Mouse (Mus musculus) midbrain, embryonic 15.5 days (tissue): ENCODE data around the gene Birc5. TPM values are rescaled to one million over a fixed set of nuclear protein-coding genes. Genes with fewer than 3 reads are reported as not detected.

ENCODE experiments used
- ATAC-seq: fragments of 200-750 bp; cut with Nextera tagmentation; replicated peaks from 2 replicates; pipeline ENCODE4 v1.8.0; 2017; ENCODE audit warnings: moderate TSS enrichment
- H3K27ac ChIP-seq: fragments of 300-500 bp; sonication (generic); 2 replicates; pipeline ENCODE4 v1.5.1; 2015; ENCODE audit warnings: mild to moderate bottlenecking, inconsistent platforms
- H3K27me3 ChIP-seq: fragments of 300-500 bp; sonication (generic); replicated peaks from 2 replicates; pipeline ENCODE4 v1.6.1; 2015; ENCODE audit warnings: inconsistent platforms
- H3K36me3 ChIP-seq: fragments of 300-500 bp; sonication (generic); replicated peaks from 2 replicates; pipeline ENCODE4 v1.6.1; 2015; ENCODE audit warnings: inconsistent platforms
- H3K4me1 ChIP-seq: fragments of 300-500 bp; sonication (generic); 2 replicates; pipeline ENCODE4 v1.6.1; 2015; ENCODE audit warnings: inconsistent platforms
- H3K4me2 ChIP-seq: fragments of 300-500 bp; sonication (generic); 2 replicates; pipeline ENCODE4 v1.6.1; 2015; ENCODE audit warnings: inconsistent platforms, mild to moderate bottlenecking, moderate library complexity
- H3K4me3 ChIP-seq: fragments of 300-500 bp; sonication (generic); 2 replicates; pipeline ENCODE4 v1.5.1; 2015; ENCODE audit warnings: mild to moderate bottlenecking, inconsistent platforms
- H3K9ac ChIP-seq: fragments of 300-500 bp; sonication (generic); 2 replicates; pipeline ENCODE4 v1.6.1; 2015; ENCODE audit warnings: mild to moderate bottlenecking, inconsistent platforms
- H3K9me3 ChIP-seq: fragments of 300-500 bp; sonication (generic); 2 replicates; pipeline ENCODE4 v1.6.1; 2016; ENCODE audit warnings: inconsistent platforms
- WGBS: fragments of 180-500 bp; shearing (Covaris S2); methylation state at CpG from one replicate; pipeline ENCODE4 v1.1.7; 2015; ENCODE audit warnings: mixed read lengths; 5-methylcytosine and 5-hydroxymethylcytosine counted together
- polyA plus RNA-seq: library from polyadenylated mRNA; unstranded; fragments of >200 nt; fragmentation: Nextera tagmentation; extraction: Ambion mirVana; gene quantifications from 2 replicates; pipeline ENCODE4 v1.2.1, GENCODE M21; 2015

Birc5 gene
- polyA plus RNA-seq, 1 experiment from 2014 or later, result 29.4 TPM

- no peak overlapping the region for H3K27ac ChIP-seq
- H3K36me3 ChIP-seq, result no peaks in the 10 kb centered on the region
- H3K9me3 ChIP-seq, result no peaks in the 10 kb centered on the region
- ATAC-seq, result no peak
- H3K27me3 ChIP-seq, result no peaks in the 10 kb centered on the region
- peak overlapping the region; percentile 7; the same call in 1 of the 2 replicates for H3K9ac ChIP-seq
- no peak overlapping the region for H3K4me2 ChIP-seq
- H3K4me3 ChIP-seq, result no peak overlapping the region
- 54% methylated on average over 8 of the region's 8 CpGs for WGBS
- peaks cover 7% of the 10 kb centered on the region for H3K4me1 ChIP-seq
Observed at GRCm38 (mm10) chr11:117819095-117819494, 30.0 kb upstream of the Birc5 start.

GRCm38 (mm10) chr11:117820173-117820572, 28.9 kb upstream of the Birc5 start:
- H3K9ac ChIP-seq, result no peak overlapping the region

GRCm38 (mm10) chr11:117821868-117822267, 27.2 kb upstream of the Birc5 start:
- Histone ChIP-seq H3K27ac (no peak overlapping the region), H3K9me3 (no peaks in the 10 kb centered on the region), H3K4me1 (peaks cover 32% of the 10 kb centered on the region), H3K4me2 (no peak overlapping the region), H3K9ac (no peak overlapping the region), H3K27me3 (no peaks in the 10 kb centered on the region), H3K36me3 (no peaks in the 10 kb centered on the region), H3K4me3 (no peak overlapping the region)
- ATAC-seq, result no peak
- 95% methylated on average over 9 of the region's 9 CpGs for WGBS

More at GRCm38 (mm10) chr11:117820173-117820572, 28.9 kb upstream of the Birc5 start:
- Histone ChIP-seq H3K9me3 (no peaks in the 10 kb centered on the region), H3K4me3 (no peak overlapping the region), H3K27ac (no peak overlapping the region), H3K4me1 (peaks cover 17% of the 10 kb centered on the region), H3K27me3 (no peaks in the 10 kb centered on the region), H3K36me3 (no peaks in the 10 kb centered on the region), H3K4me2 (no peak overlapping the region)
- WGBS, result 93% methylated on average over 7 of the region's 7 CpGs
- no peak for ATAC-seq

GRCm38 (mm10) chr11:117822728-117823241, 26.3 kb upstream of the Birc5 start:
- 89% methylated on average over 7 of the region's 7 CpGs for WGBS
- Histone ChIP-seq H3K4me3 (no peak overlapping the region), H3K9ac (no peak overlapping the region), H3K36me3 (no peaks in the 10 kb centered on the region), H3K4me1 (peaks cover 32% of the 10 kb centered on the region), H3K27ac (no peak overlapping the region), H3K9me3 (no peaks in the 10 kb centered on the region), H3K27me3 (no peaks in the 10 kb centered on the region), H3K4me2 (no peak overlapping the region)
- ATAC-seq, result no peak

- H3K27me3 ChIP-seq, result no peaks in the 10 kb centered on the region
- H3K27ac ChIP-seq, result no peak overlapping the region
- WGBS, result 91% methylated on average over 6 of the region's 6 CpGs
- no peaks in the 10 kb centered on the region for H3K36me3 ChIP-seq
- ATAC-seq, result no peak
- H3K4me2 ChIP-seq, result no peak overlapping the region
- H3K4me3 ChIP-seq, result no peak overlapping the region
- H3K9me3 ChIP-seq, result no peaks in the 10 kb centered on the region
- no peak overlapping the region for H3K9ac ChIP-seq
- H3K4me1 ChIP-seq, result peaks cover 37% of the 10 kb centered on the region
Observed at GRCm38 (mm10) chr11:117823411-117823810, 25.6 kb upstream of the Birc5 start.

GRCm38 (mm10) chr11:117824060-117824969, 24.7 kb upstream of the Birc5 start:
- Histone ChIP-seq H3K27ac (no peak overlapping the region), H3K4me2 (peak overlapping the region; percentile 91), H3K9ac (no peak overlapping the region), H3K4me1 (peaks cover 35% of the 10 kb centered on the region), H3K27me3 (no peaks in the 10 kb centered on the region), H3K4me3 (peak overlapping the region; percentile 36; the same call in 1 of the 2 replicates), H3K36me3 (no peaks in the 10 kb centered on the region), H3K9me3 (no peaks in the 10 kb centered on the region)
- peak; percentile 84 for ATAC-seq
- WGBS, result 18% methylated on average over 23 of the region's 23 CpGs

- WGBS, result under 1% methylated on average over 34 of the region's 34 CpGs
- Histone ChIP-seq H3K4me2 (peak within 1 kb of the TSS; percentile 91), H3K4me1 (peaks cover 33% of the 10 kb centered on the region), H3K9ac (peak within 1 kb of the TSS; percentile 28), H3K9me3 (no peaks in the 10 kb centered on the region), H3K4me3 (peak within 1 kb of the TSS; percentile 36), H3K27me3 (no peaks in the 10 kb centered on the region), H3K36me3 (no peaks in the 10 kb centered on the region), H3K27ac (peak within 1 kb of the TSS; percentile 48)
- peak; percentile 51; the same call in 1 of the 2 replicates for ATAC-seq
Observed at GRCm38 (mm10) chr11:117825333-117826101, 23.5 kb upstream of the Birc5 start, which contains the start of the genes Afmid and Tk1. Gene Afmid, plus strand, starts transcription at chr11:117825924. Gene Tk1, minus strand, starts transcription at chr11:117826092.

GRCm38 (mm10) chr11:117826164-117826563, 22.9 kb upstream of the Birc5 start:
- peaks cover 33% of the 10 kb centered on the region for H3K4me1 ChIP-seq
- ATAC-seq, result no peak
- peak overlapping the region; percentile 48 for H3K27ac ChIP-seq
- no peaks in the 10 kb centered on the region for H3K9me3 ChIP-seq
- peak overlapping the region; percentile 28; the same call in 1 of the 2 replicates for H3K9ac ChIP-seq
- H3K27me3 ChIP-seq, result no peaks in the 10 kb centered on the region
- H3K4me3 ChIP-seq, result peak overlapping the region; percentile 36
- H3K4me2 ChIP-seq, result peak overlapping the region; percentile 91
- 5% methylated on average over 5 of the region's 5 CpGs for WGBS
- H3K36me3 ChIP-seq, result no peaks in the 10 kb centered on the region

GRCm38 (mm10) chr11:117826916-117827315, 22.1 kb upstream of the Birc5 start:
- ATAC-seq, result no peak
- H3K4me1 ChIP-seq, result peaks cover 33% of the 10 kb centered on the region

GRCm38 (mm10) chr11:117827386-117827785, 21.7 kb upstream of the Birc5 start:
- peaks cover 38% of the 10 kb centered on the region for H3K4me1 ChIP-seq
- no peaks in the 10 kb centered on the region for H3K27me3 ChIP-seq
- H3K9me3 ChIP-seq, result no peaks in the 10 kb centered on the region
- no peak overlapping the region for H3K9ac ChIP-seq
- no peak for ATAC-seq
- H3K36me3 ChIP-seq, result no peaks in the 10 kb centered on the region
- WGBS, result 76% methylated on average over 3 of the region's 3 CpGs
- no peak overlapping the region for H3K4me3 ChIP-seq
- H3K27ac ChIP-seq, result no peak overlapping the region
- H3K4me2 ChIP-seq, result no peak overlapping the region

More at GRCm38 (mm10) chr11:117826916-117827315, 22.1 kb upstream of the Birc5 start:
- Histone ChIP-seq H3K4me2 (no peak overlapping the region), H3K9ac (no peak overlapping the region), H3K27me3 (no peaks in the 10 kb centered on the region), H3K36me3 (no peaks in the 10 kb centered on the region), H3K27ac (no peak overlapping the region), H3K4me3 (no peak overlapping the region), H3K9me3 (no peaks in the 10 kb centered on the region)
- 70% methylated on average over 8 of the region's 8 CpGs for WGBS

GRCm38 (mm10) chr11:117828149-117828887, 20.7 kb upstream of the Birc5 start:
- H3K4me1 ChIP-seq, result peaks cover 38% of the 10 kb centered on the region
- no peaks in the 10 kb centered on the region for H3K36me3 ChIP-seq
- H3K9ac ChIP-seq, result no peak overlapping the region
- no peak overlapping the region for H3K4me3 ChIP-seq
- no peak overlapping the region for H3K4me2 ChIP-seq
- WGBS, result 80% methylated on average over 18 of the region's 18 CpGs
- H3K27me3 ChIP-seq, result no peaks in the 10 kb centered on the region
- no peak for ATAC-seq
- no peaks in the 10 kb centered on the region for H3K9me3 ChIP-seq
- no peak overlapping the region for H3K27ac ChIP-seq
